Mouse (Mus musculus) adrenal gland, adult 8-10 months (tissue): Measurements from ENCODE around the gene Pced1b. TPM values are rescaled to one million over a fixed set of nuclear protein-coding genes. Genes with fewer than 3 reads are reported as not detected.
"Not testable (repeated sequence)": the region's sequence is repeated elsewhere in the genome, so short reads cannot be mapped to it uniquely, and the experiment has no call there.

Experiments used
- DNase-seq: peaks from one replicate; pipeline ENCODE4 v3.0.0; 2022
- total RNA-seq, 4 experiments: library from RNA; stranded (reverse); gene quantifications; 2 replicates each; pipeline ENCODE4 v1.2.4; 2022

Pced1b gene
- total RNA-seq, 4 experiments from 2014 or later: 23.1 to 47.0 (median 29.6) TPM

- peak; percentile 76 for DNase-seq
Observed at GRCm38 (mm10) chr15:97373203-97374084, 126.5 kb downstream of the Pced1b start.

GRCm38 (mm10) chr15:97374085-97374844 lies 127.4 kb downstream of the Pced1b start:
- no peak for DNase-seq

- DNase-seq: no peak
Observed at GRCm38 (mm10) chr15:97374845-97375720, 128.2 kb downstream of the Pced1b start.

- no peak for DNase-seq
Observed at GRCm38 (mm10) chr15:97376081-97376742, 129.3 kb downstream of the Pced1b start.

GRCm38 (mm10) chr15:97376792-97377222 lies 129.9 kb downstream of the Pced1b start:
- peak; percentile 54 for DNase-seq

GRCm38 (mm10) chr15:97378061-97378460 lies 131.2 kb downstream of the Pced1b start:
- no peak for DNase-seq

GRCm38 (mm10) chr15:97379489-97380304 lies 132.8 kb downstream of the Pced1b start:
- DNase-seq: peak; percentile 71

GRCm38 (mm10) chr15:97382567-97382966 lies 135.7 kb downstream of the Pced1b start:
- no peak for DNase-seq

- DNase-seq: no peak
Observed at GRCm38 (mm10) chr15:97383523-97384141, 136.7 kb downstream of the Pced1b start.

- no peak for DNase-seq
Observed at GRCm38 (mm10) chr15:97384170-97385018, 137.5 kb downstream of the Pced1b start.

GRCm38 (mm10) chr15:97385174-97385573 lies 138.3 kb downstream of the Pced1b start:
- not testable (repeated sequence) for DNase-seq

GRCm38 (mm10) chr15:97387793-97388192 lies 140.9 kb downstream of the Pced1b start:
- DNase-seq: no peak

GRCm38 (mm10) chr15:97389577-97389976 lies 142.7 kb downstream of the Pced1b start:
- no peak for DNase-seq

- no peak for DNase-seq
Observed at GRCm38 (mm10) chr15:97390778-97391177, 143.9 kb downstream of the Pced1b start.

- no peak for DNase-seq
Observed at GRCm38 (mm10) chr15:97391436-97391835, 144.5 kb downstream of the Pced1b start.

- DNase-seq: no peak
Observed at GRCm38 (mm10) chr15:97394561-97394960, 147.7 kb downstream of the Pced1b start.

- no peak for DNase-seq
Observed at GRCm38 (mm10) chr15:97396586-97397299, 149.8 kb downstream of the Pced1b start.

- no peak for DNase-seq
Observed at GRCm38 (mm10) chr15:97397793-97398192, 150.9 kb downstream of the Pced1b start.

GRCm38 (mm10) chr15:97400866-97401265 lies 154.0 kb downstream of the Pced1b start:
- DNase-seq: no peak
